Mouse (Mus musculus) left cerebral cortex, postnatal 14 days (tissue): Measurements from ENCODE around the gene Rapgef6. TPM values are rescaled to one million over a fixed set of nuclear protein-coding genes. Genes with fewer than 3 reads are reported as not detected.
"Not testable (repeated sequence)": the region's sequence is repeated elsewhere in the genome, so short reads cannot be mapped to it uniquely, and the experiment has no call there.

Experiments used
- DNase-seq, 2 experiments: peaks; one replicate each; pipeline ENCODE4 v3.0.0; 2021 to 2022; ENCODE audit warnings: low spot score in 2 of 2, mixed read lengths in 1 of 2
- intact Hi-C: fragments of 180-260 bp; cut with DNase I; formaldehyde crosslinking; loops from one replicate; pipeline ENCODE4 v1.15.1; 2025
- total RNA-seq, 2 experiments: library from RNA; stranded (reverse); gene quantifications; 2 replicates each; pipeline ENCODE4 v1.2.3; 2021

The Rapgef6 gene
- total RNA-seq, 2 experiments from 2014 or later = 28.2 to 29.4 TPM

DNA sequence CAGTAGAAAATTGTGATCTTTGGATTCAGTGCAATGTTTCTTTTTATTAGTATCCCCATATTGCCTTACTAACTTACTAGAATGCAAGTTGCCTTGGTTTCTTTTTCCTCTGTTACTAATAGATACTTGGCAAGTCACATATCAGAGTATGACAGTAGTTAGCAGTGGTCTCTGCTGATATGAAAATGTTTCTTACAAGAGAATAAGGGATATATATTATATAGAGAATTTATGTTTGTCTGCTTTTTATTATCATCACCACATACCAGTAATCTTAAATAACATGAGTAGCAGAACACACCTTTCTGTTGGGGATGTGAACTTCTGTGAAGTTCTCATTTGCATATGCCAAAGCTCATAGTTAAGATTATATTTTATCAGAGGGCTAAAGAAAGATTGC is 19.8 kb downstream of the Rapgef6 start:
- no peak for DNase-seq
- intact Hi-C loops = no loop called here

DNA sequence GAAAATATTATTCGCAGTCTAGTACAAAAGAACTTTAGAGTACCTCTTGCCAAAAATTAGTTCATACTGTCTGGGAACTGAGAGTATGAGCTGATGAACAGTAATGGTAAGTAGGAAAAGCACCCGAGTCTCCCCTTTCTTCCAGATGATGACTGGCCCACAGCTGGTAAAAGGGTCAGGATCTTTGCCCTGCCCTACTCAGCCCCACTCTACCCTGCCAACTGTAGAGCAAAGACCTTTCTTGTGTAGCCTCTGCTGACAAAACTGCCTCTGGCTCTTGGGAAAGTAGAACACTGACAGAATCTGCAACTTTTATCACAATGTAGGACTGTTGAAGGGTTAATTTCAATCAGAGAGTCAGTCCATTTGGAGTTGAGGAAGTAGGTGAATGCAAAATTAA is 32.3 kb downstream of the Rapgef6 start:
- intact Hi-C loops = no loop called here
- DNase-seq = no peak

DNA sequence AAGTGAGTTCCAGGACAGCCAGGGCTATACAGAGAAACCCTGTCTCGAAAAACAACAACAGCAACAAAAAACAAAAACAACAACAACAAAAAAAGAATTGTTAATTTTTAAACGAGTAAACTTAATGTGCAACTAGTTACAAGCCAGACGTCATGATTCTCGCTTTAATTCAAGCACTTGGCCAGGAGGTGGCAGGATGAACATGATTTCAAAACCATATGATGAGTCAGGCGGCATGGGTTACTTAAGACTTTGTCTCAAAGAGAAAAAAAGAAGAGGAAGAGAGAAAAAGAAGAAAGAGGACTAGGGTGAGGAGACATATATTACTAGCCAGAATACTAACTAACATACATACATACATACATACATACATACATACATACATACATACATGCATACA is 40.1 kb downstream of the Rapgef6 start:
- peak; percentile 31 to 65 for DNase-seq
- intact Hi-C loops = loop anchor here (10.0 kb wide), 1 partner anchor 302 kb away; the partner anchor contains the start of genes Hint1 and Lyrm7

DNA sequence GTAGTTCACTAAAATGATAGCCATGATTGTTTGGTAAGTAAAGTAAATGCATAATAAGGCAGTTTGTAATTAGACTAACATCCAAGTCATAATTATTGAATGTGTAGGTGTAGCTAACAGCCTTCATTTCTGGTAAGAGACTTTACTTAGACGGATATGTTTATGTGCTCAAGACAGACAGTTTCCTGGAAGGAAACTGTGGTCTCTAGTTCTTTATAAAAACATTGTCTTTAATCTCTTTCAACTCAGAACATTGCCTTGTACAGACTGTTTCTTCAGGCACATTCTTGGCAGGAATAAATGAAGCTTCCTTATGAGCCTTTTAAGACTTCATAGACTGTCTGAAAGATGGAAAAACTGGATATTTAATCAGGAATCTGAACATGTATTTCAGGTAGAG is 45.3 kb downstream of the Rapgef6 start:
- no peak for DNase-seq
- intact Hi-C loops = loop anchor here (10.0 kb wide), 1 partner anchor 297 kb away; the partner anchor contains the start of genes Hint1 and Lyrm7

DNA sequence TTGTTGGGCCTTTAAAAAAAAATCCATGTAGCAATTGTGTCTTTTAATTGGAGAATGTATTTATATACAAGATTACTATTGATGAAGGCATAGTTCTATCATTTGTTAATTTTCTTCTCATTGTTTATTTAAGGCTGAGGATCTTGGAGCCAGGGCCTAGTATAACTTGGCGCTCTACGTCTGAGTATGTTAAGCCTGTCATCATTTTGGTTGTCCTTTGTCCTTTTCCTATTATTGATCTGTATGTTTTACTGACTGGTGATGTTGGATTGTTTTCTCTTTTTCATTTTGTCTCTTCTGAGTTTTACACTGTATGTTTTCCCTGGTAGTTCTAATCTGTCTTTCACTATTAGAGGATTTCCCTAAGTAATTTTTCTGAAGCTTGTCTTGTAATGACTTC is 52.1 kb downstream of the Rapgef6 start:
- no peak for DNase-seq
- intact Hi-C loops = no loop called here

DNA sequence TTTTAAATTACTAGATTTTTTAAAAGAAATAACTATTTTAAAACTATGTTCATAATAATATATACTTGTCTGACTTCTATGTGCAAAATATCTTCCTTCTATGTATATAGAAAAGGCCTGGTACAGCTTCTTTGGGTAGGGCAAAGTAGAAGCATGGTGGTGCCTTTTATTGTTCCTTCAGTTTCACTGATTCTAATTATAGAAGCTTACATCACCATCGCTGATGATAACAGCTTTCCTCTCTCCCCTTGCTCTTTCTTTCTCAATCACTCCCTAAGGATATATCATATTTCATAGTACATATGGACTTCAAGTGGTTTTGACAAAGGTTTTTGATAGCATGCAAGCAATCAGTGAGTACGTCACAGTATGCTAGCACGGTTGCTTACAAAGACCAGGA is 69.9 kb downstream of the Rapgef6 start:
- DNase-seq = no peak
- intact Hi-C loops = no loop called here

DNA sequence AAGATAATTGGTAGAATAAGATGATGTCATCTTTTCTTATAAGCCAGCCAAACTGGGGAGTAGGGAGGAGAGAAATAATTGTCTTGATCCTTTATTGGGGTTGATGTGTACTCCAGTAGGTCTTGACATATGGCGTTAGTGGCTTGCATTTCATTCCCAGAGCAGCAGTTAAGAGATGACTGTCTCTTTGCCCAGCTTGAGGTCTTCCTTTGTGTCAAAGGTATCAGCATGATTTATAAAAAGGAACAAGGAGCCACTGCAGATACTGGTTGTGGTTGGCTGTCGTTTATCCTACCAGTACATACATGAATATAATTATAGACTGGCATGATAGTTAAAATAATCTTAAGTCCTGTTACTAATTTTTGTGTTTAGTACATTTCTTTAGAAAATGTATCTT is 71.4 kb downstream of the Rapgef6 start:
- intact Hi-C loops = no loop called here

DNA sequence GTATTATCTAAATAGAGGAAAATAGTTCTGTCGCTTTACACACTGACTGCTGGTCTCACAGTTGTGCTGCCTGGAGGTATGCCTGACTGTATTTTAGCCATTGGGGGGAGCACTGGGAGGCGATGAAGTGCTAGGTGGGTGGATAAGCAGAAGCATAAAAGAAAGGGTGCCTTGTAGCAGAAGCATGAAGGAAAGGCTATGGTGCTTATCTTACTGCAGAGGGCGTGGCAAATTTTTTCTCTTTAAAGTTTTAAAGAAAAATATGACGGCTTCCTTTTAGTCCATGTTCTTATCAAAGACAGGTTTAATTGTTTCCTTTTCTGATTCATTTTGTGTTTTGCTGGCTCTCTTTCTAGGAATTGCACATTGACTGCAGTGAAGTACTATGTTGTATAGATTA is 72.4 kb downstream of the Rapgef6 start:
- intact Hi-C loops = no loop called here
- DNase-seq = peak; percentile 23 to 30

More for the DNA sequence above, 71.4 kb downstream of the Rapgef6 start:
- no peak for DNase-seq

DNA sequence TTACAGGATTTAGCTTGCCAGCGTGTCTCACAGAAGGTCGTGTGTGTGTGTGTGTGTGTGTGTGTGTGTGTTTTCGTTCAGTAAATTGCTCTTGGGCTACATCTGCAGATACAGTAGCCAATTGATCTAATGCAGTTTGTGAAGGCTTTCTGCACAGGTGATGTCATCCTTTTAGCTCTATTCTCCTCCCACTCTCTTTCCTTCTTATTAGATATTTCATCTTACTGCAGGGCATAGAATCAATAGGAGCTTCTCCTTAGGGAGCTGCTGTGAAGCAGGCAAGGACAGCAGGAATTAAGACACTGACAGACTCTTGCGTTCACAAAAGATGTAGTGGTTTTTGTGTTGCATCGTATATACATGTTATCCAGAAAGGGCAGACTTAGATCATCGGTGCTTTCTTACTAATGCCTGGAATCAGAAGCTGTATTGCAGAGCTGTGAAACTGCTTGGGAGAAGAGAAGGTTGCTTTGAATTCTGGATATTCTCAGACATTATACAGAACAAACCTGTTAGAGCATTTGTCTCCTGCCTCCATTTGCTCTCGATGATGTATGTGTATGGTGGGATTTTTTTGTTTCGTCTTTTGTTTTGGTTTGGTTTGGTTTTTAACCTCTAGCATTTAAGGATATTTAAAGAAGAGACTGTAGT is 73.4 kb downstream of the Rapgef6 start:
- DNase-seq = peak; percentile 14 to 42
- intact Hi-C loops = no loop called here

DNA sequence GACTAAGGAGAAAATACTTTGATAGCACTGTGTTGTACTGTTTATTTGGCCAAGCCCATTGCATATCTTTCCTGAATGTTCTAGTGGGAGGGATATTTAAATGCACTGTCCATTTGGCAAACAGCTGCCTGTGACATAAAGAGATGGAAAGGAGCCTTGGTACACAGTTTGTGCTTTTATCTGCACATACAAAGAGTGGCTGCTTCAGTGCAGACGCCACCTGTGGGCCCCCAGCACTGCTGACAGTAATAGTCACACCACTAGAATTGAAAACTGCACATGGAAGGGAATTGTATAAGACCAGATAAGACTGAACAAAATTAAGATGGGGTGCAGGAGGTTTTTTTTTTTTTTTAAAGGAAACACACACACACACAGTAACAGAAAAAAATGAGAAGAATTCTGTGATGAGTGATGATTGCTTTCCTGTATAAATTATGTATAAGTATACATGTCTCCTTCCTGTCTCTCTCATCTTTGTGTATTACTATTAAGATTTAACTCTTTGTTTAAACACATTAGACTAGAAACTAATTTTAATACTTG is 75.3 kb downstream of the Rapgef6 start:
- intact Hi-C loops = no loop called here
- peak in 1 of 2 experiments; percentile 23 for DNase-seq

DNA sequence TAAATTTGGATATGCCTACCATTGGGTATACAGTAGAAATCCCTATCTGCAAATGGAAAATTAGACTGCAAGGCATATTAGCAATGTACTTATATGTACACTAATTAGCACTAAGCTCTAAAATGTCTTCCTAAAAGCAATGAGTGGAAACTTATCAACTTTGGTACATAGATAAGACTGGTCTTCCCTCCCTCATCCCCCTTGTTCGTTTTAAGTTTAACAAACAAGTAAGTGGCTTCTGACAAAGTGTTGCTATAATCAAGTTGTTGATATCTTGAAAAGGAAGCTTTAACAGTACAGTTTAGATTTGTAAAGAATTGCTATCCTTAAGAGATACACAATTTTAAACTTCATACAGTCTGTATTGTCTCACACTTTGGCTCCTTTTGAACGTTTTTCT is 78.5 kb downstream of the Rapgef6 start:
- DNase-seq = no peak
- intact Hi-C loops = no loop called here

DNA sequence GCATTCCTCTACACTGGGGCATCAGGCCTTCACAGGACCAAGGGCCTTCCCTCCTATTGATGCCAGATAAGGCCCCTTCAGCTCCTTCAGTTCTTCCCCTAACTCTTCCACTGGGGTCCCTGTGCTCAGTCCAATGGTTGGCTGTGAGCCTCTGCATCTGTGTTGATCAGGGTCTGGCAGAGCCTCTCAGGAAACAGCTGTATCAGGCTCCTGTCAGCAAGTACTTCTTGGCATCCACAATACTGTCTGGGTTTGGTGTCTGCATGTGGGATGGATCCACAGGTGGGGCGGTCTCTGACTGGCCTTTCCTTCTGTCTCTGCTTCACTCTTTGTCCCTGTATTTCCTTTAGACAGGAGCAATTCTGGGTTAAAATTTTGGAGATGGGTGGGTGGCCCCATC is 80.1 kb downstream of the Rapgef6 start:
- intact Hi-C loops, DNase-seq: not testable (repeated sequence)

DNA sequence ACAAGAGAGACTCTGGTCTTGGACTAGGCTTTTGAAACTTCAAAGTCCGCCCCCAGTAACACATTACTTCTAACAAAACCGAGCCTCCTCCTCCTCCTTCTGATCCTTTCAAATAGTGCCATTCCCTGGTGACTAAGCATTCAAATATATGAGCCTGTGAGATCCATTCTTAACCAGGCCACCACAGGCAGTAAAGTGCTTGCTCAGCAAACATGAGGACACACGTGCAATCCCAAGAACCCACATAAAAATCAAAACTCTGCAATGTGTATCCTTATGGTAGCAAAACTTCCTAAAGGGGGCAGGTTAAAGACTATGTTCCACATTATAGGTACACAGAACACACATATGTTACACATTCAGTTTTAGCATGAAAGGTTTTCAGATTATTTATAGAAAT is 81.8 kb downstream of the Rapgef6 start:
- DNase-seq = no peak
- intact Hi-C loops = no loop called here

DNA sequence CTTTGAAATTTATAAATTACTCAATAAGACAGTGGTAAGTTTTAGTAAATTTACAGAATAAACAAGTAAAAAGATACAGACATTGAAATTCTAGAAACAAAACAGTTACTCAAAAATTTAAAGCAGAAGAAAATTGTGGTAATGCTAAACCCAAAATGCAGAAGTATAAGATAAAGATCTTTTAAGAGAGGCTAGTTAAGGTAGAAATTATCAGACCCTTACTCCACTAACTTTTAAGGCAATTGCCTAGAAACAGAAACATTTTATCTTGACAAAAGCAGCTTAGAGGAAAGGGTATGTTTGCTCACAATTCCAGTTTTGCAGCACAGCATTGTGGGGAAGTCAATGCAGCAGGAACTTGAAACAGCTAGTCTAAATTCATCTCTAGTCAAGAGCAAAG is 91.0 kb downstream of the Rapgef6 start:
- intact Hi-C loops = no loop called here
- DNase-seq = no peak

DNA sequence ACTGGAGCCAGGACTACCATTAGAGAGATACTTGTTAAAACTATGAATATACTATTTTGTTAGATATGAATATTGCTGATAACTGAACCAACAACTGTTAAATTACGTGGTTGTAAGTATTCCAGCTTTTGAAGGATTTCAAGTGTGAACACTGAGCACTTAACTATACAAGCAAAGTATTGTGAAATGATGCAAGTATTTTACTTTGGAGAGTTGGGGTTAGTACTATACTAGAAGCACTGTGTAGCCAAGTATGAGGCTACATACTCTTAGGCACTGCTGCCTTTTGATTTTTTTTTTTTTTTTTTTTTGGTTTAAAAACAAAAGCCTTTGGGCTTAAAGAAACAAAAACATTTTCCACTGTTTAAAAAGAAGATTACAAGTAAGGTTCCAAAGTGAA is 91.9 kb downstream of the Rapgef6 start:
- no peak for DNase-seq
- intact Hi-C loops = no loop called here

DNA sequence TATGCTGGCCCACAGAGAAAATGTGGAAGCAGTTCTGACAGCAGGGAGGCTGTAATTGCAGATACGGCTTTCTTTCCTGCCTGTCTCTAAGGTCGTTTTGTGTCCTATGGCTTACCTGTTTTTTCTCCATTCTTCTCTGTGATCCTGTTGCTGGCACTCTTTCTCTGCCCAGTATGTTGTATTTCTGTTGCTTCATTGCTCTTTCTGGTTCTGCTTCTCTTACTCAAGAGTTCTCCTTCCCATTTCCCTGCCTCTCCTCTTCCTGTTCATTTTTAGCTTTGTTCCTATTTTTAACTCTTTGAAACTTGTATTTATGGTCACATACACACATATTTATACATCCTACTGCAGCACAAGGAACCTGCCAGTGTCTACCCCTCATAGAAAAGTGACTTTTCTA is 96.2 kb downstream of the Rapgef6 start:
- intact Hi-C loops = no loop called here
- DNase-seq = no peak

DNA sequence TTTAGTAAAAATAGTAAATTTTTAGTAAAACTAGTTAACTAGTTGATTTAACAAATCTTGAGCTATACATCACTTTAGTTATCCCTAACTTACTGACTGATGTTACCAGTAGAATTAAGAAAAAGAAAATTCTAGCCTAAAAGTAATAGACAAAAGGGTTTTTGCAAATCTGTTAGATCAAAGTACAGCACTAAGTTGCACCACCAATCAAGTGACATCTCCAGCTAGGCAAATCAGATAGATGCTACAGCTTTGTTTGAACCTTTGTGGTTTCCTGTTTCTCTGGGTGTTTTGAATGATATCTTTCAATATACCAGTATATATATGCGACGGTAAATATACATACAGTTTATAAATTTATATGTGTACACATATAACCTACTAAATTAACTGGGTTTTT is 99.1 kb downstream of the Rapgef6 start:
- DNase-seq = no peak
- intact Hi-C loops = no loop called here

DNA sequence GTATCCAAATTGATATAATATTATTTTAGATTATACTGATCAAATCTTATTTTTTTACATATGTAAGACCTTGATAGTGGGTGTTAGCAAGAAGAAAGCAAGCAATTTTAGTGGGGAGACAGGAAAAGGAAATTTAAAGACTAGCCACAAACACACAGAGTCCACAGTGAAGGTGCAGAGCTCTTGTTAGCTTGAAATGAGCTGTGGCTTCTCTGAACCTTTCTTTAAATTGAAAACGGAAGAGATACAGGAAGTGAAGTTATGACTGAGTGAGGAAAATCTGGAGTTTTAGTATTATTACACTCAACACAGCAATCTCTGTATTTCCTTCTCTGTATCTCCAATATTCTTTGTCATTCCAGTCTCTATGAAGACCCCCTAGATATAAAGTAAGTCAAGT is 104.3 kb downstream of the Rapgef6 start:
- intact Hi-C loops = no loop called here
- DNase-seq = no peak

DNA sequence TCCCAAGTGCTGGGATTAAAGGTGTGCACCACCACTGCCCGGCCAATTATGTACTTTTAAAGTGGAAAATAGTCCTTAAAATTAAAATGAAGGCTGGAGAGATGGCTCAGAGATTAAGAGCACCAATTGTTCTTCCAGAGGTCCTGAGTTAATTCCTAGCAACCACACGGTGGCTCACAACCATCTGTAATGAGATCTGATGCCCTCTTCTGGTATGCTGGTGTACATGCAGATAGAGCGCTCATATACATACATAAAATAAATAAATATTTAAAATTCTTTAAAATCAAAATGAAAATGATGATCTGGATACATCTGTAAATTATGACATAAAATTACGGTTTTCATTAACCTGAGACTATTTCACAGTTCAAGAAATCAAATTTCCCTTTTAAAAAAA is 123.8 kb downstream of the Rapgef6 start:
- intact Hi-C loops = no loop called here
- DNase-seq = no peak

DNA sequence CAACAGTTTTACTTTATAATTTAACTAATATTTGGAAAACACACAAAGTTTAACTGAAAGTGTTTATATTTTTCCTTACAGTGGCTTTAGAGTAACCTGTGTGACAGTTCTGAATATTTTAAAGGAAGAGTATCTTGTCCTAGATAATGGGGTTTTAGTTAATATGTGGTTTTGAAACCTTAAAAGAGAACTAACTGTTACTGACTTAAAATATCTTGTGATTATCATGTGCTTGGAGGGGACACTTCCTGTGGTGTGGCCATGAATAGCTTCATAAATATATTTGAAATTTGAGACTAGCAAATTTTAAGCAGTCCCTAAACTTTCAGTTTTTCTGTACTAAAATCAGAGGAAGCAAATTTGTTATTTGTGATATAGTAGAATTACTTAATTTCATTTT is 125.9 kb downstream of the Rapgef6 start:
- intact Hi-C loops = no loop called here
- DNase-seq = no peak

DNA sequence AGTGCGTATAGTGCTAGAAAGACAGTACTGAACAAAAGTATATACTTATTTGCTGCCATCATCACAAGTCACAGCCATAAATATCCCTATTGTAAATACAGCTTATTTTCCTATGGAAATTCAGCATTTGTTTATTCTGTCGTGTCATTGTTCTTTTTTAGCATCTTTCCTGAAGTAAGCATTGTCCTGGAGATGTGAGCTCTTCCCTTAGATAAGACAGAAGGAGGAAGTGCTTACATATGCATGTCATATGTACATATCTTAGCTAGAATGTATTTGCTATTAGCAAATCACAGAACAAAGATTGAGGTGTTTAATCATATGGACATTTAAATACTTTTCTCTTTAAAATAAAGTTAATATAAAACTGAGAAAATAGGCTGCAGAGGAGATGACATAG is 132.8 kb downstream of the Rapgef6 start:
- intact Hi-C loops = no loop called here
- no peak for DNase-seq
